In the genomic region with DNA sequence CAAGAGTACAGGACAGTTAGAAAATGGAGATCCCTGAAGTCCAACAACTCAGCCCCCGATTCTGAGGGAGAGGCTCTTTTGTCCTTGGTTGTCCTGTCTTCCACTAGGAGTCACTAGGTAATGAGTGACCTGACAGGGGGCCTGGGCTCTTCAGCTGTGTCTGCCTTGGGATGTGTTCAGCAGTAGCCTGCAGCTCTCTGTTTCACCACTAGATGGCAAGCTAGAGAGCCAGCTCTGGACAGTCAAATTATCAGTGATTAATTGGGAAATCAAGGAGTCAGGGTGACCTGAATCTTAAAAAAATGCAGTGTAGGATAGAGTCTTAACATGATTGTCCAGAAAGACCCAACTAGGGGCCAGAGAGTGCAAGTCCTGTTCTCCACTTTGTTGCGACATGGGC, we compare ENCODE assay signal across 9 mouse cellular contexts. TPM values are rescaled to one million over a fixed set of nuclear protein-coding genes. Genes with fewer than 3 reads are reported as not detected.
DNase-seq lines count a peak whose midpoint lies in the region; ATAC-seq and TF ChIP-seq lines count a peak whose summit lies in the region.
"Had no signal": no experiment of that assay in that cellular context is flagged by ENCODE, and none has a peak within 500 bp of the region (broad histone marks: within the 10 kb centered on the region; RNA-seq: fewer than 3 reads in every experiment).

No protein-coding gene starts in this region.

- no peaks in the 10 kb centered on the region for H3K36me3 ChIP-seq in kidney, adult 2 months (ENCODE audit: control insufficient read depth, insufficient read depth, low read length)
- no peaks in the 10 kb centered on the region for H3K36me3 ChIP-seq in kidney, embryonic 15.5 days
- no peaks in the 10 kb centered on the region for H3K36me3 ChIP-seq in lung, embryonic 14.5 days (ENCODE audit: insufficient read depth)
- H3K36me3 ChIP-seq: neural tube, embryonic 12.5 days had no signal

- ATAC-seq in kidney, embryonic 15.5 days (replicated peaks; ENCODE audit: low FRiP score), result no peak
- no peak for ATAC-seq in lung, embryonic 14.5 days (ENCODE audit: insufficient read depth)

- 86% methylated on average over 2 of the region's 2 CpGs for WGBS in kidney, adult 2 months
- 83% methylated on average over 2 of the region's 2 CpGs for WGBS in kidney, embryonic 15.5 days
- WGBS in lung, embryonic 14.5 days, result 80% methylated on average over 2 of the region's 2 CpGs

- no peak overlapping the region for H3K4me3 ChIP-seq in kidney, adult 2 months (ENCODE audit: insufficient read depth, low read depth, low read length)
- H3K4me3 ChIP-seq in kidney, embryonic 15.5 days (replicated peaks), result no peak overlapping the region
- H3K4me3 ChIP-seq in lung, embryonic 14.5 days (ENCODE audit: low read depth, low read length), result no peak overlapping the region
- H3K4me3 ChIP-seq: neural tube, embryonic 12.5 days had no signal

- no peak overlapping the region for H3K4me2 ChIP-seq in kidney, embryonic 15.5 days
- H3K4me2 ChIP-seq in lung, embryonic 14.5 days, result no peak overlapping the region
- H3K4me2 ChIP-seq: neural tube, embryonic 12.5 days had no signal

- TF ChIP-seq POLR2A in kidney, adult 2 months (IDR thresholded peaks at IDR 0.05; ENCODE audit: low read depth, low read length), result no peak

- no peaks in the 10 kb centered on the region for H3K9me3 ChIP-seq in kidney, embryonic 15.5 days (replicated peaks)
- no peaks in the 10 kb centered on the region for H3K9me3 ChIP-seq in lung, embryonic 14.5 days (ENCODE audit: low read depth, low read length)
- H3K9me3 ChIP-seq: neural tube, embryonic 12.5 days had no signal

- no peak overlapping the region for H3K27ac ChIP-seq in kidney, adult 2 months (ENCODE audit: insufficient read depth, low read depth, low read length)
- no peak overlapping the region for H3K27ac ChIP-seq in kidney, embryonic 15.5 days
- H3K27ac ChIP-seq in lung, embryonic 14.5 days (ENCODE audit: low read depth), result no peak overlapping the region
- H3K27ac ChIP-seq: neural tube, embryonic 12.5 days had no signal

- H3K4me1 ChIP-seq in kidney, adult 2 months (ENCODE audit: control insufficient read depth, insufficient read depth, low read length), result peaks cover 4% of the 10 kb centered on the region; the same call in 1 of the 2 replicates
- peaks cover 5% of the 10 kb centered on the region; the same call in 1 of the 2 replicates for H3K4me1 ChIP-seq in kidney, embryonic 15.5 days
- H3K4me1 ChIP-seq in lung, embryonic 14.5 days (ENCODE audit: insufficient read depth), result no peaks in the 10 kb centered on the region
- H3K4me1 ChIP-seq: neural tube, embryonic 12.5 days had no signal

- no peaks in the 10 kb centered on the region for H3K27me3 ChIP-seq in kidney, adult 2 months (replicated peaks; ENCODE audit: control insufficient read depth, insufficient read depth, low read length)
- H3K27me3 ChIP-seq in kidney, embryonic 15.5 days, result no peaks in the 10 kb centered on the region
- no peaks in the 10 kb centered on the region for H3K27me3 ChIP-seq in lung, embryonic 14.5 days (ENCODE audit: insufficient read depth, low read length)
- H3K27me3 ChIP-seq: neural tube, embryonic 12.5 days had no signal

- peak; percentile 66 for TF ChIP-seq CTCF in kidney, adult 2 months (conservative IDR thresholded peaks at IDR 0.05; ENCODE audit: insufficient read depth, insufficient read length, low read depth, low read length)
- peak; percentile 82 for TF ChIP-seq CTCF in lung, embryonic 14.5 days (IDR thresholded peaks at IDR 0.05; ENCODE audit: low read depth)

- DNase-seq in cerebellum, adult 18-20 months, result peak; percentile 38 to 60
- DNase-seq in cerebellum, adult 9-10 months, result no peak
- DNase-seq in kidney, adult 2 months, result peak; percentile 48
- DNase-seq in ES-CJ7 (ENCODE audit: low read depth, low spot score), result peak; percentile 46
- peak; percentile 41 for DNase-seq in embryo, embryonic 9.5 days (ENCODE audit: extremely low spot score)
- peak; percentile 65 for DNase-seq in lung, embryonic 14.5 days
- DNase-seq in thymus, postnatal 14 days, result peak; percentile 48

- no peak overlapping the region for H3K9ac ChIP-seq in kidney, embryonic 15.5 days
- H3K9ac ChIP-seq in lung, embryonic 14.5 days, result no peak overlapping the region
- H3K9ac ChIP-seq: neural tube, embryonic 12.5 days had no signal

RNA-seq across cellular contexts. Expression of a gene that starts 53.3 kb away (rescaled TPM):
- 0.16 and 0.89 TPM in 2 replicates for polyA plus RNA-seq in kidney, adult 2 months (2012; rRNA removed)
- 0.03 TPM in 1 of 2 replicates, not detected in the other for polyA plus RNA-seq in kidney, embryonic 15.5 days (2015; fragmentation: Nextera tagmentation; extraction: Ambion mirVana)
- polyA plus RNA-seq in lung, embryonic 14.5 days (2014; fragmentation: Nextera tagmentation; extraction: Ambion mirVana), result not detected in 2 replicates
